In the genomic region with DNA sequence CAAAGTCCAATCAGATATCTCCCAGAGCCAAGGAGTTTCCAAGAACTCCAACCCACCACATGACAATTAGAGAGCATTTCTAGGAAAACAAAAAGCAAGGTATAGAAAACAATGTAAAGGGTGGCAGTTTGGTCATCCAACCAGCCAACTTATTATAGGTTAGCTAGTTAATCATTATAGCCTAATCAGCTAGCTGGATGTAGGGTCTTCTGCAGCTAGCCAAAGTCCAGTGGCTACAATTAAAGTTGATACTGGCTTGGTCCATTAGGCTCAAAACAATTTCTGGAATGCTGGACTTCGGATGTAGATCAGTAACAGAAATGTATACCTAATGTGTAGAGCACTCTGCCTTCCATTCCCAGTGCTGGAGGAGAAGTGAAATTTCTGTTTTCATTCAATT, we compare ENCODE assay signal across 24 mouse cellular contexts. TPM values are rescaled to one million over a fixed set of nuclear protein-coding genes. Genes with fewer than 3 reads are reported as not detected.
"Had no signal": no experiment of that assay in that cellular context is flagged by ENCODE, and none has a peak within 500 bp of the region (broad histone marks: within the 10 kb centered on the region; RNA-seq: fewer than 3 reads in every experiment).

No protein-coding gene starts in this region.

- H3K4me2 ChIP-seq: heart, embryonic 11.5 days; heart, embryonic 13.5 days; heart, embryonic 15.5 days; hindbrain, embryonic 13.5 days; hindbrain, embryonic 15.5 days; limb, embryonic 12.5 days; liver, embryonic 11.5 days had no signal

- H3K9ac ChIP-seq: heart, embryonic 13.5 days; heart, embryonic 15.5 days; hindbrain, embryonic 13.5 days; hindbrain, embryonic 15.5 days; limb, embryonic 12.5 days; liver, embryonic 14.5 days had no signal

- H3K9me3 ChIP-seq: heart, embryonic 13.5 days; heart, embryonic 15.5 days; hindbrain, embryonic 13.5 days; hindbrain, embryonic 15.5 days; limb, embryonic 12.5 days had no signal

- H3K36me3 ChIP-seq: heart, embryonic 13.5 days; heart, embryonic 15.5 days; hindbrain, embryonic 13.5 days; hindbrain, embryonic 15.5 days; limb, embryonic 12.5 days had no signal

- H3K4me1 ChIP-seq: hindbrain, embryonic 13.5 days; hindbrain, embryonic 15.5 days; limb, embryonic 12.5 days had no signal

- H3K4me3 ChIP-seq: gastrocnemius, adult 2 months; heart, adult 2 months; heart, embryonic 13.5 days; heart, embryonic 15.5 days; hindbrain, embryonic 13.5 days; hindbrain, embryonic 15.5 days; layer of hippocampus, adult 2 months; limb, embryonic 12.5 days had no signal

- DNase-seq: gastrocnemius, adult 2 months; gastrocnemius, postnatal 10 days; gastrocnemius, postnatal 25 days; heart, adult 2 months; heart, postnatal 14 days; heart, postnatal 36 days; kidney, adult 2 months; kidney, adult 9 months; kidney, postnatal 10 days; kidney, postnatal 36 days; left cerebral cortex, postnatal 4 days; liver had no signal

- H3K27ac ChIP-seq: gastrocnemius, adult 2 months; heart, adult 2 months; heart, embryonic 13.5 days; heart, embryonic 15.5 days; hindbrain, embryonic 13.5 days; hindbrain, embryonic 15.5 days; hindbrain, postnatal 0 days; layer of hippocampus, adult 2 months; limb, embryonic 12.5 days; liver, embryonic 14.5 days had no signal

- ATAC-seq: forebrain, embryonic 16.5 days; hindbrain, postnatal 0 days had no signal

- H3K27me3 ChIP-seq: heart, embryonic 13.5 days; heart, embryonic 15.5 days; hindbrain, embryonic 13.5 days; hindbrain, embryonic 15.5 days; limb, embryonic 12.5 days had no signal

RNA-seq across cellular contexts. Expression of gene Slc25a43, which starts 7.1 kb away (rescaled TPM):
- total RNA-seq: gastrocnemius, adult 2 months; heart, adult 2 months; left cerebral cortex, postnatal 10 days; left cerebral cortex, postnatal 4 days had no signal
